Comparison of ENCODE assay signal across 9 mouse cellular contexts in genomic region chr12:85456276-85456675, GRCm38 (mm10). TPM values are rescaled to one million over a fixed set of nuclear protein-coding genes. Genes with fewer than 3 reads are reported as not detected.
DNase-seq lines count a peak whose midpoint lies in the region; ATAC-seq and TF ChIP-seq lines count a peak whose summit lies in the region.
"Had no signal": no experiment of that assay in that cellular context is flagged by ENCODE, and none has a peak within 500 bp of the region (broad histone marks: within the 10 kb centered on the region; RNA-seq: fewer than 3 reads in every experiment).

No protein-coding gene starts in this region.

- no peak for TF ChIP-seq POLR2A in olfactory bulb, adult 2 months (IDR thresholded peaks at IDR 0.05; ENCODE audit: insufficient read depth, low read depth, low read length)

- ATAC-seq in lung, embryonic 16.5 days (ENCODE audit: low read depth), result no peak
- ATAC-seq in limb, embryonic 12.5 days (ENCODE audit: insufficient number of reproducible peaks, insufficient read depth, low FRiP score, low TSS enrichment, low read depth), result no peak
- ATAC-seq in megakaryocyte, adult 5-6 weeks (ENCODE audit: poor library complexity, severe bottlenecking), result no peak

- no peak for TF ChIP-seq CTCF in olfactory bulb, adult 2 months (IDR thresholded peaks at IDR 0.05; ENCODE audit: insufficient read depth, low read depth, low read length)

- H3K4me3 ChIP-seq in heart, embryonic 10.5 days, result 0 out of 2 replicates have a peak overlapping the region, but pooled peaks have one; percentile 60
- no peak overlapping the region for H3K4me3 ChIP-seq in lung, embryonic 16.5 days (ENCODE audit: low read length)
- no peak overlapping the region for H3K4me3 ChIP-seq in limb, embryonic 12.5 days (replicated peaks)
- H3K4me3 ChIP-seq in olfactory bulb, adult 2 months (ENCODE audit: insufficient read depth, low read depth, low read length), result no peak overlapping the region

- no peak for DNase-seq in heart, embryonic 10.5 days (ENCODE audit: low spot score)
- no peak for DNase-seq in heart, adult 9 months (ENCODE audit: low spot score in 2 of 2)
- no peak for DNase-seq in lung, adult 18-20 months
- DNase-seq in lung, postnatal 10 days, result no peak
- DNase-seq: layer of hippocampus, postnatal 36 days had no signal

- H3K27ac ChIP-seq in heart, embryonic 10.5 days, result peak overlapping the region; percentile 94
- peak overlapping the region; percentile 94 for H3K27ac ChIP-seq in lung, embryonic 16.5 days (ENCODE audit: low read length)
- peak overlapping the region; percentile 90; the same call in 1 of the 2 replicates for H3K27ac ChIP-seq in limb, embryonic 12.5 days
- peak overlapping the region; percentile 100; the same call in 1 of the 2 replicates for H3K27ac ChIP-seq in olfactory bulb, adult 2 months (ENCODE audit: insufficient read depth, low read depth, low read length)

- H3K4me1 ChIP-seq in heart, embryonic 10.5 days, result peaks cover 74% of the 10 kb centered on the region
- peaks cover 40% of the 10 kb centered on the region for H3K4me1 ChIP-seq in lung, embryonic 16.5 days (replicated peaks; ENCODE audit: control insufficient read depth, insufficient read depth, low read length)
- H3K4me1 ChIP-seq in limb, embryonic 12.5 days (replicated peaks), result peaks cover 43% of the 10 kb centered on the region
- peaks cover 26% of the 10 kb centered on the region for H3K4me1 ChIP-seq in olfactory bulb, adult 2 months (ENCODE audit: control insufficient read depth, insufficient read depth, low read length)

- 61% methylated on average over 4 of the region's 4 CpGs for WGBS in heart, embryonic 10.5 days
- 50% methylated on average over 4 of the region's 4 CpGs for WGBS in lung, embryonic 16.5 days
- 54% methylated on average over 4 of the region's 4 CpGs for WGBS in limb, embryonic 12.5 days
- 44% methylated on average over 4 of the region's 4 CpGs for WGBS in olfactory bulb, adult 2 months

- no peaks in the 10 kb centered on the region for H3K27me3 ChIP-seq in heart, embryonic 10.5 days (ENCODE audit: insufficient read depth, poor library complexity, severe bottlenecking)
- H3K27me3 ChIP-seq in lung, embryonic 16.5 days (ENCODE audit: control insufficient read depth, insufficient read depth, low read depth, low read length), result no peaks in the 10 kb centered on the region
- H3K27me3 ChIP-seq in limb, embryonic 12.5 days, result no peaks in the 10 kb centered on the region

- peak overlapping the region; percentile 78; the same call in 1 of the 2 replicates for H3K4me2 ChIP-seq in lung, embryonic 16.5 days (ENCODE audit: low read depth, low read length)
- peak overlapping the region; percentile 76; the same call in 1 of the 2 replicates for H3K4me2 ChIP-seq in limb, embryonic 12.5 days

- H3K36me3 ChIP-seq in heart, embryonic 10.5 days, result no peaks in the 10 kb centered on the region; the same call in 1 of the 2 replicates
- no peaks in the 10 kb centered on the region for H3K36me3 ChIP-seq in lung, embryonic 16.5 days (ENCODE audit: control insufficient read depth, insufficient read depth, low read length)
- H3K36me3 ChIP-seq in limb, embryonic 12.5 days, result no peaks in the 10 kb centered on the region

- no peaks in the 10 kb centered on the region for H3K9me3 ChIP-seq in heart, embryonic 10.5 days
- no peaks in the 10 kb centered on the region for H3K9me3 ChIP-seq in lung, embryonic 16.5 days (ENCODE audit: control insufficient read depth, low read length)
- H3K9me3 ChIP-seq in limb, embryonic 12.5 days, result no peaks in the 10 kb centered on the region

- H3K9ac ChIP-seq in lung, embryonic 16.5 days (ENCODE audit: low read length), result no peak overlapping the region
- no peak overlapping the region for H3K9ac ChIP-seq in limb, embryonic 12.5 days (replicated peaks)

RNA-seq across cellular contexts. Expression of gene Fos, which starts 17.4 kb away (rescaled TPM):
- 6.1 and 7.5 TPM in 2 replicates for polyA plus RNA-seq in heart, embryonic 10.5 days (2016; fragmentation: Nextera tagmentation; extraction: Ambion mirVana)
- 6.8 and 7.9 TPM in 2 replicates for polyA plus RNA-seq in lung, embryonic 16.5 days (2015; fragmentation: Nextera tagmentation; extraction: Ambion mirVana)
- 2.0 and 2.7 TPM in 2 replicates for polyA plus RNA-seq in limb, embryonic 12.5 days (2016; fragmentation: Nextera tagmentation; extraction: Ambion mirVana)
- not detected in 2 replicates for polyA plus RNA-seq in olfactory bulb, adult 2 months (2012; ENCODE audit: insufficient read depth, insufficient read length, low replicate concordance, missing spikeins)
- total RNA-seq in megakaryocyte, adult 5-6 weeks (2015), result 468 and 475 TPM in 2 replicates
- total RNA-seq in megakaryocyte, adult 5-6 weeks (2017), result 389 and 431 TPM in 2 replicates
